Mouse (Mus musculus): Measurements from ENCODE around the gene Ntf5. TPM values are rescaled to one million over a fixed set of nuclear protein-coding genes. Genes with fewer than 3 reads are reported as not detected.
"Not testable (repeated sequence)": the region's sequence is repeated elsewhere in the genome, so short reads cannot be mapped to it uniquely, and the experiment has no call there.

Gene Ntf5
- total RNA-seq, 1 experiment, result 2.4 TPM

GRCm38 (mm10) chr7:45386077-45386476 lies 27.4 kb upstream of the Ntf5 start:
- DNase-seq (ENCODE audit: low read depth, low spot score), result no peak
- in situ Hi-C loops (cut with MboI; ENCODE audit: low sequenced_read_pairs in 2 of 2, unreplicated experiment in 2 of 2), result no loop called here
- H3K9ac ChIP-seq (ENCODE audit: insufficient read depth, low read depth, low read length, poor library complexity, severe bottlenecking), result no peak overlapping the region
- no peak for TF ChIP-seq ZC3H11A (IDR thresholded peaks at IDR 0.05; ENCODE audit: borderline replicate concordance, low read depth, low read length)
- no peak for TF ChIP-seq CHD2 (IDR thresholded peaks at IDR 0.05; ENCODE audit: low read depth, low read length)
- TF ChIP-seq HCFC1 (IDR thresholded peaks at IDR 0.05; ENCODE audit: borderline replicate concordance, insufficient read depth, low read length), result no peak
- peaks cover 0 to 5% of the 10 kb centered on the region in 2 experiments; a peak in 1 of 4 replicates for H3K4me1 ChIP-seq (ENCODE audit: control insufficient read depth in 2 of 2, insufficient read depth in 2 of 2, low read length in 2 of 2, poor library complexity in 1 of 2)
- H3K27ac ChIP-seq (ENCODE audit: insufficient read depth, low read depth, low read length, poor library complexity, severe bottlenecking), result no peak overlapping the region
- H3K36me3 ChIP-seq (ENCODE audit: control insufficient read depth, insufficient read depth, low read length, poor library complexity, severe bottlenecking), result peaks cover 74% of the 10 kb centered on the region
- no peaks in the 10 kb centered on the region for H3K9me3 ChIP-seq (ENCODE audit: control insufficient read depth, insufficient read depth, low read depth, low read length)
- no peak overlapping the region for H3K4me3 ChIP-seq (ENCODE audit: insufficient read depth in 1 of 2, low read depth in 1 of 2, low read length in 2 of 2, poor library complexity in 1 of 2, severe bottlenecking in 1 of 2)

GRCm38 (mm10) chr7:45395129-45395541 lies 18.4 kb upstream of the Ntf5 start:
- in situ Hi-C loops (cut with MboI; ENCODE audit: low sequenced_read_pairs in 2 of 2, unreplicated experiment in 2 of 2), result no loop called here
- H3K9me3 ChIP-seq (ENCODE audit: control insufficient read depth, insufficient read depth, low read depth, low read length), result no peaks in the 10 kb centered on the region
- DNase-seq (ENCODE audit: low read depth, low spot score), result no peak
- H3K4me3 ChIP-seq (ENCODE audit: insufficient read depth in 1 of 2, low read depth in 1 of 2, low read length in 2 of 2, poor library complexity in 1 of 2, severe bottlenecking in 1 of 2), result peak overlapping the region; percentile 73 to 96
- peak overlapping the region; percentile 99 for H3K9ac ChIP-seq (ENCODE audit: insufficient read depth, low read depth, low read length, poor library complexity, severe bottlenecking)
- H3K27ac ChIP-seq (ENCODE audit: insufficient read depth, low read depth, low read length, poor library complexity, severe bottlenecking), result peak overlapping the region; percentile 99
- H3K36me3 ChIP-seq (ENCODE audit: control insufficient read depth, insufficient read depth, low read length, poor library complexity, severe bottlenecking), result peaks cover 22% of the 10 kb centered on the region
- TF ChIP-seq MAFK (IDR thresholded peaks at IDR 0.05; ENCODE audit: insufficient read depth, low read depth, low read length), result no peak
- TF ChIP-seq ZNF384 (IDR thresholded peaks at IDR 0.05; ENCODE audit: low read depth, low read length), result peak; percentile 97
- no peak; the same call in 1 of the 2 replicates for TF ChIP-seq CHD2 (IDR thresholded peaks at IDR 0.05; ENCODE audit: low read depth, low read length)
- peak; percentile 60; the same call in 1 of the 2 replicates for TF ChIP-seq HCFC1 (IDR thresholded peaks at IDR 0.05; ENCODE audit: borderline replicate concordance, insufficient read depth, low read length)
- no peak for TF ChIP-seq ZC3H11A (IDR thresholded peaks at IDR 0.05; ENCODE audit: borderline replicate concordance, low read depth, low read length)
- peaks cover 2 to 9% of the 10 kb centered on the region in 2 experiments; a peak in 1 of 4 replicates for H3K4me1 ChIP-seq (ENCODE audit: control insufficient read depth in 2 of 2, insufficient read depth in 2 of 2, low read length in 2 of 2, poor library complexity in 1 of 2)

- DNase-seq (ENCODE audit: low read depth, low spot score), result peak; percentile 100
- H3K9ac ChIP-seq (ENCODE audit: insufficient read depth, low read depth, low read length, poor library complexity, severe bottlenecking), result peak within 1 kb of the TSS; percentile 99
- H3K36me3 ChIP-seq (ENCODE audit: control insufficient read depth, insufficient read depth, low read length, poor library complexity, severe bottlenecking), result peaks cover 18% of the 10 kb centered on the region
- in situ Hi-C loops (cut with MboI; ENCODE audit: low sequenced_read_pairs in 2 of 2, unreplicated experiment in 2 of 2), result no loop called here
- H3K27ac ChIP-seq (ENCODE audit: insufficient read depth, low read depth, low read length, poor library complexity, severe bottlenecking), result peak within 1 kb of the TSS; percentile 99
- 0 out of 2 replicates have a peak, but pooled peaks have one; percentile 16 for TF ChIP-seq HCFC1 (IDR thresholded peaks at IDR 0.05; ENCODE audit: borderline replicate concordance, insufficient read depth, low read length)
- peak; percentile 90 for TF ChIP-seq CHD2 (IDR thresholded peaks at IDR 0.05; ENCODE audit: low read depth, low read length)
- no peak for TF ChIP-seq ZNF384 (IDR thresholded peaks at IDR 0.05; ENCODE audit: low read depth, low read length)
- peak within 1 kb of the TSS; percentile 73 to 96 for H3K4me3 ChIP-seq (ENCODE audit: insufficient read depth in 1 of 2, low read depth in 1 of 2, low read length in 2 of 2, poor library complexity in 1 of 2, severe bottlenecking in 1 of 2)
- peaks cover 3 to 9% of the 10 kb centered on the region in 2 experiments; a peak in 1 of 4 replicates for H3K4me1 ChIP-seq (ENCODE audit: control insufficient read depth in 2 of 2, insufficient read depth in 2 of 2, low read length in 2 of 2, poor library complexity in 1 of 2)
- H3K9me3 ChIP-seq (ENCODE audit: control insufficient read depth, insufficient read depth, low read depth, low read length), result no peaks in the 10 kb centered on the region
Measured at GRCm38 (mm10) chr7:45395578-45396336, 17.7 kb upstream of the Ntf5 start, which contains the start of gene Snrnp70. Snrnp70 (minus strand) TSS chr7:45395742.

GRCm38 (mm10) chr7:45396337-45396775 lies 17.1 kb upstream of the Ntf5 start:
- H3K36me3 ChIP-seq (ENCODE audit: control insufficient read depth, insufficient read depth, low read length, poor library complexity, severe bottlenecking), result peaks cover 15% of the 10 kb centered on the region
- in situ Hi-C loops (cut with MboI; ENCODE audit: low sequenced_read_pairs in 2 of 2, unreplicated experiment in 2 of 2); H3K9me3 ChIP-seq (ENCODE audit: control insufficient read depth, insufficient read depth, low read depth, low read length); DNase-seq (ENCODE audit: low read depth, low spot score); H3K4me1 ChIP-seq (ENCODE audit: control insufficient read depth in 2 of 2, insufficient read depth in 2 of 2, low read length in 2 of 2, poor library complexity in 1 of 2): not testable (repeated sequence)
- peak overlapping the region; percentile 58 to 60 for H3K4me3 ChIP-seq (ENCODE audit: insufficient read depth in 1 of 2, low read depth in 1 of 2, low read length in 2 of 2, poor library complexity in 1 of 2, severe bottlenecking in 1 of 2)
- H3K9ac ChIP-seq (ENCODE audit: insufficient read depth, low read depth, low read length, poor library complexity, severe bottlenecking), result peak overlapping the region; percentile 73; the same call in 1 of the 2 replicates
- peak overlapping the region; percentile 77; the same call in 1 of the 2 replicates for H3K27ac ChIP-seq (ENCODE audit: insufficient read depth, low read depth, low read length, poor library complexity, severe bottlenecking)
